Mouse (Mus musculus): ENCODE measurements at regions not wholly inside any gene's neighbourhood (a gene's known extent, or its start where the extent isn't known, plus 50 kb on each side); places are given as distances from the start of the nearest gene placed in this dataset.

DNA sequence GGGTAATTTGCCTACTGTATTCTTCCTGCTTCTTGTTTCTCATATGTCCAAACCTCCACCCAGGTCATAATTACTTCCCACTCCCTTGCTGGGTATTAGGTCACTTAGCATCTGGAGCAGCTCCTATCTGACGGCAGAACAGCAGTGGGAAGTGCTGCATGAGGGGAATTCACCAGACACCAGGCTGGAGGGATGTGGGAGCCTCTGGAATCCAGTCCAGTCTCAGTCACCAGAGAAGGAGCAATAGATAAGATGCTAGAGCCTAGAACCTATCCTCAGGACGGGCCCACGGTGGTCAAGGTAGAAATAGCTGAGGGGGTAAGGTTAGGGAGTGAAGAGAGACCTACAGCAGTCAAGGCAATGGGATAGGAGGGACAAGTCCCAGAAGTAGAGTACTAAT lies 277.1 kb downstream of the Tns1 start:
- H3K9me3 ChIP-seq (replicated peaks; ENCODE audit: low read length), result no peaks in the 10 kb centered on the region
- no peak for TF ChIP-seq CTCF (IDR thresholded peaks at IDR 0.05; ENCODE audit: low read depth)
- DNase-seq (ENCODE audit: low spot score) (no peak), ATAC-seq (replicated peaks; ENCODE audit: low FRiP score, low read depth) (no peak)
- no peaks in the 10 kb centered on the region for H3K27me3 ChIP-seq (ENCODE audit: insufficient read depth, low read length)
- H3K36me3 ChIP-seq (ENCODE audit: insufficient read depth, low read length), result no peaks in the 10 kb centered on the region
- WGBS, result 80% methylated on average over 3 of the region's 3 CpGs
- H3K4me2 ChIP-seq (ENCODE audit: low read length), result no peak overlapping the region
- H3K9ac ChIP-seq (ENCODE audit: low read depth, low read length), result no peak overlapping the region
- H3K4me1 ChIP-seq (replicated peaks; ENCODE audit: insufficient read depth, low read length), result 0 out of 2 replicates have a peak, but pooled peaks cover 5% of the 10 kb centered on the region
- no peak overlapping the region for H3K27ac ChIP-seq
- no peak overlapping the region for H3K4me3 ChIP-seq (replicated peaks; ENCODE audit: low read depth, low read length)

- H3K9ac ChIP-seq (ENCODE audit: low read depth, low read length), result no peak overlapping the region
- ATAC-seq (replicated peaks; ENCODE audit: low FRiP score, low read depth), result no peak
- H3K4me3 ChIP-seq (replicated peaks; ENCODE audit: low read depth, low read length), result no peak overlapping the region
- DNase-seq (ENCODE audit: low spot score), result no peak
- H3K27ac ChIP-seq, result no peak overlapping the region
- H3K4me2 ChIP-seq (ENCODE audit: low read length), result no peak overlapping the region
- TF ChIP-seq CTCF (IDR thresholded peaks at IDR 0.05; ENCODE audit: low read depth), result no peak
- no peaks in the 10 kb centered on the region for H3K4me1 ChIP-seq (replicated peaks; ENCODE audit: insufficient read depth, low read length)
- no peaks in the 10 kb centered on the region for H3K27me3 ChIP-seq (ENCODE audit: insufficient read depth, low read length)
- no peaks in the 10 kb centered on the region for H3K36me3 ChIP-seq (ENCODE audit: insufficient read depth, low read length)
- 74% methylated on average over 5 of the region's 5 CpGs for WGBS
- no peaks in the 10 kb centered on the region for H3K9me3 ChIP-seq (replicated peaks; ENCODE audit: low read length)
Observed at GRCm38 (mm10) chr1:73845115-73845514, 279.1 kb downstream of the Tns1 start.

DNA sequence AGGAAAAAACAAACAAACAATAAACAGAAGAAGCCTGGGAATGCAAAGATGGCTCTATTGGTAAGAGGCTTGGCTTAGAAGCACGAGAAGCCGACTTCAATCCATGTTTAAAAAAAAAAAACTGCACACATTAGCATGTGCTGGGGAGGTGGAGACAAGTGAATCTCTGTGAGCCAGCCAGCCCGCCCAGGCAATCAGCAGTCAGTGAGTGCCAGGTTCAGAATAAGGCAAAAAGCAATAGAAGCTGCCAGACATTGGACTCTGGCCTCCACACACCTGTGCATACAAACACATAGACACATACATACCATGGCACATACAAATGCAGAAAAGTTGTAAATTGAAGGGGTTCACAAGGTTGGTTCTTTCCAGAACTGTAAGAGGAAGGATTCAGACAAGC lies 279.7 kb downstream of the Tns1 start:
- 67% methylated on average over 3 of the region's 3 CpGs for WGBS
- TF ChIP-seq CTCF (IDR thresholded peaks at IDR 0.05; ENCODE audit: low read depth), result no peak
- H3K9ac ChIP-seq (ENCODE audit: low read depth, low read length), result no peak overlapping the region

DNA sequence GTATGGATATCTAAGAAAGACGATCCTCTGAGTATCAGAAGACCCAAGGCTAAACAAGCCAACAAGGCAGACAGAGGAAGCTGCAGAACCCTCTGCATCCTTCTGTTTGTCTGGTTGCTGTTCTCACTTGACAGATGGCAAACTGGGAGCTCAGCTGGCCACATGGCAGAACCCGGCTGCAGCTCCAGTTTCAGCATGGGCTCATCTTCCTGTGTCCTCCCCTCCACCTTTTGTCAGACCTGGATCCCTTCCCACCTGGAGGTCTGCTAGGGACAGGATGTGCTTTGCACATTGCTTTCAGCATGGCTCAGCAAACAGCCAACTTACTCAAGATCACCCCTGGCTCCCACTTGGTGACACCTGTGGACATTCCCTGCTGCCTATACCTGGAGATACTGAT lies 284.9 kb downstream of the Tns1 start:
- no peak for TF ChIP-seq CTCF (IDR thresholded peaks at IDR 0.05; ENCODE audit: low read depth)
- Histone ChIP-seq H3K27me3 (ENCODE audit: insufficient read depth, low read length) (no peaks in the 10 kb centered on the region), H3K27ac (no peak overlapping the region), H3K36me3 (ENCODE audit: insufficient read depth, low read length) (no peaks in the 10 kb centered on the region), H3K4me3 (replicated peaks; ENCODE audit: low read depth, low read length) (no peak overlapping the region), H3K4me1 (replicated peaks; ENCODE audit: insufficient read depth, low read length) (no peaks in the 10 kb centered on the region), H3K9me3 (replicated peaks; ENCODE audit: low read length) (no peaks in the 10 kb centered on the region), H3K9ac (ENCODE audit: low read depth, low read length) (no peak overlapping the region), H3K4me2 (ENCODE audit: low read length) (no peak overlapping the region)
- DNase-seq (ENCODE audit: low spot score) (no peak), ATAC-seq (replicated peaks; ENCODE audit: low FRiP score, low read depth) (no peak)
- WGBS, result 64% methylated on average over 2 of the region's 2 CpGs

More for the DNA sequence above, 279.7 kb downstream of the Tns1 start:
- Histone ChIP-seq H3K27me3 (ENCODE audit: insufficient read depth, low read length) (no peaks in the 10 kb centered on the region), H3K27ac (no peak overlapping the region), H3K4me2 (ENCODE audit: low read length) (no peak overlapping the region), H3K36me3 (ENCODE audit: insufficient read depth, low read length) (no peaks in the 10 kb centered on the region), H3K4me1 (replicated peaks; ENCODE audit: insufficient read depth, low read length) (no peaks in the 10 kb centered on the region), H3K9me3 (replicated peaks; ENCODE audit: low read length) (no peaks in the 10 kb centered on the region), H3K4me3 (replicated peaks; ENCODE audit: low read depth, low read length) (no peak overlapping the region)
- DNase-seq (ENCODE audit: low spot score) (no peak), ATAC-seq (replicated peaks; ENCODE audit: low FRiP score, low read depth) (no peak)

GRCm38 (mm10) chr1:73836680-73837079 lies 287.6 kb downstream of the Tns1 start:
- Histone ChIP-seq H3K4me2 (ENCODE audit: low read length) (no peak overlapping the region), H3K36me3 (ENCODE audit: insufficient read depth, low read length) (no peaks in the 10 kb centered on the region), H3K27ac (no peak overlapping the region), H3K27me3 (ENCODE audit: insufficient read depth, low read length) (no peaks in the 10 kb centered on the region), H3K4me1 (replicated peaks; ENCODE audit: insufficient read depth, low read length) (no peaks in the 10 kb centered on the region), H3K9me3 (replicated peaks; ENCODE audit: low read length) (no peaks in the 10 kb centered on the region), H3K9ac (ENCODE audit: low read depth, low read length) (no peak overlapping the region), H3K4me3 (replicated peaks; ENCODE audit: low read depth, low read length) (no peak overlapping the region)
- DNase-seq (ENCODE audit: low spot score) (no peak), ATAC-seq (replicated peaks; ENCODE audit: low FRiP score, low read depth) (no peak)
- TF ChIP-seq CTCF (IDR thresholded peaks at IDR 0.05; ENCODE audit: low read depth), result no peak

GRCm38 (mm10) chr1:73834566-73834965 lies 289.7 kb downstream of the Tns1 start:
- no peaks in the 10 kb centered on the region for H3K9me3 ChIP-seq (replicated peaks; ENCODE audit: low read length)
- H3K27me3 ChIP-seq (ENCODE audit: insufficient read depth, low read length), result no peaks in the 10 kb centered on the region
- no peak overlapping the region for H3K4me2 ChIP-seq (ENCODE audit: low read length)
- TF ChIP-seq CTCF (IDR thresholded peaks at IDR 0.05; ENCODE audit: low read depth), result no peak
- no peaks in the 10 kb centered on the region for H3K36me3 ChIP-seq (ENCODE audit: insufficient read depth, low read length)
- H3K4me1 ChIP-seq (replicated peaks; ENCODE audit: insufficient read depth, low read length), result no peaks in the 10 kb centered on the region
- H3K27ac ChIP-seq, result no peak overlapping the region
- DNase-seq (ENCODE audit: low spot score) (no peak), ATAC-seq (replicated peaks; ENCODE audit: low FRiP score, low read depth) (no peak)
- WGBS, result 97% methylated on average over 1 of the region's 1 CpGs
- no peak overlapping the region for H3K4me3 ChIP-seq (replicated peaks; ENCODE audit: low read depth, low read length)
- no peak overlapping the region for H3K9ac ChIP-seq (ENCODE audit: low read depth, low read length)

DNA sequence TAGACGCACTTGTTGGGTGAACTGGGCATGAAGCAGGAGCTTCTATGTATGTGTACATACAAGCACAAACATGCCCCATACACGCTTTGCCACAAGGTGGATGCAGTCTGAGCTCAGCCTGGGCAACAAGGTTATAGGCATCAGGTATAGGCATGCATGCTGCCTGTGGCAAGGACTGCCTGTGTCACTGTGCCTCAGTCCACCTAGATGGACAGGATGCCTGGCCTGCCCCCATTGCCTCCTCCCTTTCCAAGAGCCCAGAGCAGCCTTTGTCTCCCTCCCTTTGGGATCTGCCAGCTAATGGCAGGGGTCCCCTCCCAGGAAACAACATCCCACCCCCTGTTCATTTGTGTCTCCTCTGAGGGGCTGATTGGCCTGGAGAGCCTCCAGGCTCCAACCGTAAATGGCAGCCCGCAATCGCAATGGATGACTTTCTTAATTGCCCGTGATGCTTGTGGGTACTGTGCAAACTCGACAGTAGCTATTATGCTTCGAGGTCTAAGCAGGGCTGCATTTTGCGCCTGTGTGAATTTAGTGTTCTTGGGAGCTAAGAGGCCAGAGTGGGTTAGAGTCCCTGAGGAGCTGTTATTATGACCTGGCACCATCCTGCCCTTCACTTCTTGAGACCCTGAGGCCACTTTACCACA lies 293.6 kb downstream of the Tns1 start:
- WGBS, result 43% methylated on average over 9 of the region's 9 CpGs
- Histone ChIP-seq H3K4me3 (replicated peaks; ENCODE audit: low read depth, low read length) (no peak overlapping the region), H3K9me3 (replicated peaks; ENCODE audit: low read length) (no peaks in the 10 kb centered on the region), H3K4me1 (replicated peaks; ENCODE audit: insufficient read depth, low read length) (peaks cover 2% of the 10 kb centered on the region; the same call in 1 of the 2 replicates), H3K27me3 (ENCODE audit: insufficient read depth, low read length) (no peaks in the 10 kb centered on the region), H3K4me2 (ENCODE audit: low read length) (no peak overlapping the region), H3K36me3 (ENCODE audit: insufficient read depth, low read length) (no peaks in the 10 kb centered on the region), H3K9ac (ENCODE audit: low read depth, low read length) (no peak overlapping the region), H3K27ac (no peak overlapping the region)
- TF ChIP-seq CTCF (IDR thresholded peaks at IDR 0.05; ENCODE audit: low read depth), result no peak
- DNase-seq (ENCODE audit: low spot score) (no peak), ATAC-seq (replicated peaks; ENCODE audit: low FRiP score, low read depth) (no peak)
